Mouse (Mus musculus) CH12.LX (cell line): ENCODE data around the gene Map4k3.

Experiments used
- CHD1 ChIP-seq: IDR thresholded peaks from 2 replicates; pipeline ENCODE4 v1.6.1; 2012; ENCODE audit warnings: low read depth, low read length, improper control_type of control experiment, inconsistent platforms
- CHD2 ChIP-seq: IDR thresholded peaks from 2 replicates; pipeline ENCODE4 v1.6.1; 2011; ENCODE audit warnings: low read length, improper control_type of control experiment
- CTCF ChIP-seq, 2 experiments: IDR thresholded peaks in 1 of 2; conservative IDR thresholded peaks in 1 of 2; 2 replicates each; pipeline ENCODE4 v1.5.1; 2011 to 2012; ENCODE audit warnings: low read depth in 2 of 2, low read length in 2 of 2, improper control_type of control experiment in 1 of 2, inconsistent platforms in 1 of 2, mild to moderate bottlenecking in 1 of 2, moderate library complexity in 1 of 2
- ELF1 ChIP-seq: IDR thresholded peaks from 2 replicates; pipeline ENCODE4 v1.6.1; 2014; ENCODE audit warnings: low read depth, mild to moderate bottlenecking, inconsistent platforms, low read length, improper control_type of control experiment
- EP300 ChIP-seq: IDR thresholded peaks from 2 replicates; pipeline ENCODE4 v1.6.1; 2011; ENCODE audit warnings: low read length, improper control_type of control experiment
- GABPA ChIP-seq: IDR thresholded peaks from 2 replicates; pipeline ENCODE4 v1.6.1; 2012; ENCODE audit warnings: low read depth, low read length, improper control_type of control experiment, inconsistent platforms; ENCODE audit not compliant: insufficient replicate concordance
- MEF2A ChIP-seq: IDR thresholded peaks from 2 replicates; pipeline ENCODE4 v1.6.1; 2014; ENCODE audit warnings: low read depth, mild to moderate bottlenecking, inconsistent platforms, low read length, improper control_type of control experiment, borderline replicate concordance
- NELFE ChIP-seq: IDR thresholded peaks from 2 replicates; pipeline ENCODE4 v1.6.1; 2011; ENCODE audit warnings: low read depth, low read length, improper control_type of control experiment
- USF1 ChIP-seq: IDR thresholded peaks from 2 replicates; pipeline ENCODE4 v1.6.1; 2014; ENCODE audit warnings: low read depth, mild to moderate bottlenecking, inconsistent platforms, low read length, improper control_type of control experiment
- ZC3H11A ChIP-seq: IDR thresholded peaks from 2 replicates; pipeline ENCODE4 v1.6.1; 2012; ENCODE audit warnings: low read depth, mild to moderate bottlenecking, inconsistent platforms, low read length, improper control_type of control experiment
- ZNF384 ChIP-seq: IDR thresholded peaks from 2 replicates; pipeline ENCODE4 v1.6.1; 2012; ENCODE audit warnings: low read depth, low read length, improper control_type of control experiment, inconsistent platforms

DNA sequence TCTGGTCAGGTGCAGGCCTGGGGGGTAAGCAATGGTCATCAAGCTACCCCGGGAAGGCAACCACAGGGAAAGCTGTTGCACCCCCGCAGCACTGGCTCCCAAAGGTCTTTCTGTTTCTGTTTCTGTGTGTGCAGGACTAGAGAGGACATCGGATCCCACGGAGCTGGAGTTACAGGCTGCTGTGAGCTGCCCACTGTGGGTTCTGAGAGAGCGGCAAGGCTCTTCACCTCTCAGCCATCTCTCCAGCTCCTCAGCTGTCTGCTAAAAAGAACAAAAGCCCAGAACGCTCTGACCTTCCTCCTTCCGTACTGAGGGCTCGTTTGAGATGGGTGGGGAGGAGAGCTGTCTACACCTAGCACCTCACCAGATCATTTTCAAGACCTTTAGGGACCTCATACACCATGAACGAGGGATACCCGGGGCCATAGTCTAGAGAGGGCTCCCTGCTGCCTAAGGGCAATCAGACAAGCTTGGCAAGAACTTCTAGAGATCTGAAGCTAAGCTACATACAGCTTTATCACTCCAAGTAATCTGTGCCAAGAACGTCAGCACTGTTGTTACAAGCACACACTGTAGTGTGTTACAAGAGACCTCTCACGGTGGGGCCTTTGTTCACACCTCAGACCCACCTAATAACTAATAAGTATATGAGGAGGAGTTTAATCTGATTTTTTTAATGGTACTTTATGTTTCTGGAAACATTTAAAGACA lies 29.9 kb downstream of the Map4k3 start:
- TF ChIP-seq ZNF384 (no peak), ELF1 (no peak), EP300 (no peak), ZC3H11A (no peak), MEF2A (no peak), NELFE (no peak), CHD2 (no peak), CHD1 (no peak), GABPA (no peak), USF1 (no peak), CTCF (conservative IDR thresholded peaks at IDR 0.05 in 1 of 2, IDR thresholded peaks at IDR 0.05 in 1 of 2; ENCODE audit: low read depth in 2 of 2, low read length in 2 of 2) (no peak)
